Mouse (Mus musculus): ENCODE results near the gene Ipo9. TPM values are rescaled to one million over a fixed set of nuclear protein-coding genes. Genes with fewer than 3 reads are reported as not detected.

Gene Ipo9
- polyA plus RNA-seq, 1 experiment from 2014 or later = 167 TPM

- Histone ChIP-seq H3K27ac (ENCODE audit: low read depth, low read length) (no peak overlapping the region), H3K36me3 (ENCODE audit: control insufficient read depth, insufficient read depth, low read length) (no peaks in the 10 kb centered on the region), H3K27me3 (ENCODE audit: control insufficient read depth, insufficient read depth, low read length) (no peaks in the 10 kb centered on the region; the same call in 1 of the 2 replicates), H3K4me1 (ENCODE audit: control insufficient read depth, insufficient read depth, low read length) (peaks cover 17% of the 10 kb centered on the region), H3K9me3 (ENCODE audit: control insufficient read depth, low read length) (no peaks in the 10 kb centered on the region), H3K4me2 (peak overlapping the region; percentile 85), H3K9ac (ENCODE audit: low read length) (peak overlapping the region; percentile 67), H3K4me3 (ENCODE audit: low read depth, low read length) (peak overlapping the region; percentile 40)
- DNase-seq (ENCODE audit: low spot score, missing footprints) = peak; percentile 98
- peak; percentile 80 for ATAC-seq (ENCODE audit: low FRiP score)
- 2% methylated on average over 20 of the region's 20 CpGs for WGBS
Measured at GRCm38 (mm10) chr1:135368245-135368644, 62.1 kb downstream of the Ipo9 start.

GRCm38 (mm10) chr1:135367595-135367994 is 62.7 kb downstream of the Ipo9 start:
- Histone ChIP-seq H3K27ac (ENCODE audit: low read depth, low read length) (no peak overlapping the region), H3K9ac (ENCODE audit: low read length) (no peak overlapping the region), H3K4me1 (ENCODE audit: control insufficient read depth, insufficient read depth, low read length) (peaks cover 12% of the 10 kb centered on the region), H3K27me3 (ENCODE audit: control insufficient read depth, insufficient read depth, low read length) (no peaks in the 10 kb centered on the region; the same call in 1 of the 2 replicates), H3K36me3 (ENCODE audit: control insufficient read depth, insufficient read depth, low read length) (no peaks in the 10 kb centered on the region), H3K4me2 (no peak overlapping the region), H3K4me3 (ENCODE audit: low read depth, low read length) (no peak overlapping the region), H3K9me3 (ENCODE audit: control insufficient read depth, low read length) (no peaks in the 10 kb centered on the region)
- ATAC-seq (ENCODE audit: low FRiP score) = no peak
- DNase-seq (ENCODE audit: low spot score, missing footprints) = no peak
- 80% methylated on average over 8 of the region's 8 CpGs for WGBS

- Histone ChIP-seq H3K4me1 (ENCODE audit: control insufficient read depth, insufficient read depth, low read length) (peaks cover 7% of the 10 kb centered on the region), H3K9ac (ENCODE audit: low read length) (no peak overlapping the region), H3K4me2 (no peak overlapping the region), H3K27me3 (ENCODE audit: control insufficient read depth, insufficient read depth, low read length) (no peaks in the 10 kb centered on the region; the same call in 1 of the 2 replicates), H3K4me3 (ENCODE audit: low read depth, low read length) (no peak overlapping the region), H3K36me3 (ENCODE audit: control insufficient read depth, insufficient read depth, low read length) (no peaks in the 10 kb centered on the region), H3K9me3 (ENCODE audit: control insufficient read depth, low read length) (no peaks in the 10 kb centered on the region; the same call in 1 of the 2 replicates), H3K27ac (ENCODE audit: low read depth, low read length) (no peak overlapping the region)
- WGBS = 84% methylated on average over 7 of the region's 7 CpGs
- no peak for ATAC-seq (ENCODE audit: low FRiP score)
- no peak for DNase-seq (ENCODE audit: low spot score, missing footprints)
Measured at GRCm38 (mm10) chr1:135367005-135367404, 63.3 kb downstream of the Ipo9 start.

- Histone ChIP-seq H3K27ac (ENCODE audit: low read depth, low read length) (no peak overlapping the region), H3K4me1 (ENCODE audit: control insufficient read depth, insufficient read depth, low read length) (peaks cover 7% of the 10 kb centered on the region)
Measured at GRCm38 (mm10) chr1:135366380-135366779, 63.9 kb downstream of the Ipo9 start.

GRCm38 (mm10) chr1:135363446-135363845 is 66.9 kb downstream of the Ipo9 start:
- Histone ChIP-seq H3K9me3 (ENCODE audit: control insufficient read depth, low read length) (no peaks in the 10 kb centered on the region; the same call in 1 of the 2 replicates), H3K4me2 (no peak overlapping the region), H3K4me1 (ENCODE audit: control insufficient read depth, insufficient read depth, low read length) (peaks cover 2% of the 10 kb centered on the region; the same call in 1 of the 2 replicates), H3K27me3 (ENCODE audit: control insufficient read depth, insufficient read depth, low read length) (no peaks in the 10 kb centered on the region), H3K4me3 (ENCODE audit: low read depth, low read length) (no peak overlapping the region), H3K36me3 (ENCODE audit: control insufficient read depth, insufficient read depth, low read length) (no peaks in the 10 kb centered on the region), H3K27ac (ENCODE audit: low read depth, low read length) (no peak overlapping the region), H3K9ac (ENCODE audit: low read length) (no peak overlapping the region)
- DNase-seq (ENCODE audit: low spot score, missing footprints) = peak; percentile 67
- no peak for ATAC-seq (ENCODE audit: low FRiP score)
- 86% methylated on average over 8 of the region's 8 CpGs for WGBS

More at GRCm38 (mm10) chr1:135366380-135366779, 63.9 kb downstream of the Ipo9 start:
- H3K9ac ChIP-seq (ENCODE audit: low read length) = no peak overlapping the region
- H3K4me2 ChIP-seq = no peak overlapping the region
- ATAC-seq (ENCODE audit: low FRiP score) (no peak), DNase-seq (ENCODE audit: low spot score, missing footprints) (no peak)
- no peaks in the 10 kb centered on the region for H3K36me3 ChIP-seq (ENCODE audit: control insufficient read depth, insufficient read depth, low read length)
- no peaks in the 10 kb centered on the region; the same call in 1 of the 2 replicates for H3K27me3 ChIP-seq (ENCODE audit: control insufficient read depth, insufficient read depth, low read length)
- H3K4me3 ChIP-seq (ENCODE audit: low read depth, low read length) = no peak overlapping the region
- H3K9me3 ChIP-seq (ENCODE audit: control insufficient read depth, low read length) = no peaks in the 10 kb centered on the region; the same call in 1 of the 2 replicates

- no peak overlapping the region for H3K27ac ChIP-seq (ENCODE audit: low read depth, low read length)
- no peaks in the 10 kb centered on the region for H3K27me3 ChIP-seq (ENCODE audit: control insufficient read depth, insufficient read depth, low read length)
- H3K4me2 ChIP-seq = no peak overlapping the region
- no peaks in the 10 kb centered on the region for H3K4me1 ChIP-seq (ENCODE audit: control insufficient read depth, insufficient read depth, low read length)
- no peaks in the 10 kb centered on the region for H3K36me3 ChIP-seq (ENCODE audit: control insufficient read depth, insufficient read depth, low read length)
- H3K9me3 ChIP-seq (ENCODE audit: control insufficient read depth, low read length) = no peaks in the 10 kb centered on the region; the same call in 1 of the 2 replicates
- no peak overlapping the region for H3K9ac ChIP-seq (ENCODE audit: low read length)
- H3K4me3 ChIP-seq (ENCODE audit: low read depth, low read length) = no peak overlapping the region
- ATAC-seq (ENCODE audit: low FRiP score) (no peak), DNase-seq (ENCODE audit: low spot score, missing footprints) (no peak)
Measured at GRCm38 (mm10) chr1:135362115-135362514, 68.2 kb downstream of the Ipo9 start.

- WGBS = 89% methylated on average over 4 of the region's 4 CpGs
- no peak overlapping the region for H3K27ac ChIP-seq (ENCODE audit: low read depth, low read length)
- ATAC-seq (ENCODE audit: low FRiP score) (no peak), DNase-seq (ENCODE audit: low spot score, missing footprints) (no peak)
- H3K4me3 ChIP-seq (ENCODE audit: low read depth, low read length) = no peak overlapping the region
- H3K4me2 ChIP-seq = no peak overlapping the region
- no peak overlapping the region for H3K9ac ChIP-seq (ENCODE audit: low read length)
- H3K9me3 ChIP-seq (ENCODE audit: control insufficient read depth, low read length) = no peaks in the 10 kb centered on the region; the same call in 1 of the 2 replicates
- no peaks in the 10 kb centered on the region for H3K4me1 ChIP-seq (ENCODE audit: control insufficient read depth, insufficient read depth, low read length)
- H3K27me3 ChIP-seq (ENCODE audit: control insufficient read depth, insufficient read depth, low read length) = no peaks in the 10 kb centered on the region
- no peaks in the 10 kb centered on the region for H3K36me3 ChIP-seq (ENCODE audit: control insufficient read depth, insufficient read depth, low read length)
Measured at GRCm38 (mm10) chr1:135361491-135361890, 68.8 kb downstream of the Ipo9 start.

GRCm38 (mm10) chr1:135359071-135359470 is 71.2 kb downstream of the Ipo9 start:
- H3K4me3 ChIP-seq (ENCODE audit: low read depth, low read length) = no peak overlapping the region
- H3K27ac ChIP-seq (ENCODE audit: low read depth, low read length) = no peak overlapping the region
- H3K4me1 ChIP-seq (ENCODE audit: control insufficient read depth, insufficient read depth, low read length) = no peaks in the 10 kb centered on the region
- no peaks in the 10 kb centered on the region for H3K36me3 ChIP-seq (ENCODE audit: control insufficient read depth, insufficient read depth, low read length)
- no peak overlapping the region for H3K4me2 ChIP-seq
- no peak for DNase-seq (ENCODE audit: low spot score, missing footprints)
- no peaks in the 10 kb centered on the region for H3K27me3 ChIP-seq (ENCODE audit: control insufficient read depth, insufficient read depth, low read length)
- no peak for ATAC-seq (ENCODE audit: low FRiP score)
- no peaks in the 10 kb centered on the region; the same call in 1 of the 2 replicates for H3K9me3 ChIP-seq (ENCODE audit: control insufficient read depth, low read length)
- WGBS = 31% methylated on average over 2 of the region's 2 CpGs
- no peak overlapping the region for H3K9ac ChIP-seq (ENCODE audit: low read length)

GRCm38 (mm10) chr1:135351953-135352352 is 78.3 kb downstream of the Ipo9 start:
- Histone ChIP-seq H3K9me3 (ENCODE audit: control insufficient read depth, low read length) (no peaks in the 10 kb centered on the region), H3K4me2 (no peak overlapping the region), H3K4me1 (ENCODE audit: control insufficient read depth, insufficient read depth, low read length) (no peaks in the 10 kb centered on the region), H3K4me3 (ENCODE audit: low read depth, low read length) (no peak overlapping the region), H3K9ac (ENCODE audit: low read length) (no peak overlapping the region), H3K27me3 (ENCODE audit: control insufficient read depth, insufficient read depth, low read length) (no peaks in the 10 kb centered on the region), H3K27ac (ENCODE audit: low read depth, low read length) (no peak overlapping the region), H3K36me3 (ENCODE audit: control insufficient read depth, insufficient read depth, low read length) (no peaks in the 10 kb centered on the region)
- DNase-seq (ENCODE audit: low spot score, missing footprints) (peak; percentile 57), ATAC-seq (ENCODE audit: low FRiP score) (no peak)
- 90% methylated on average over 3 of the region's 3 CpGs for WGBS
